Mouse (Mus musculus) intestine, embryonic 14.5 days (tissue): ENCODE results near the gene Mks1. TPM values are rescaled to one million over a fixed set of nuclear protein-coding genes. Genes with fewer than 3 reads are reported as not detected.

Experiments used
- ATAC-seq: fragments of 200-750 bp; cut with Nextera tagmentation; replicated peaks from 2 replicates; pipeline ENCODE4 v1.8.0; 2017; ENCODE audit warnings: low read depth, moderate number of reproducible peaks, moderate TSS enrichment, moderate library complexity; ENCODE audit not compliant: low FRiP score, low TSS enrichment
- DNase-seq: peaks from one replicate; pipeline ENCODE4 v3.0.0-alpha.2; 2018; ENCODE audit warnings: low spot score
- H3K27ac ChIP-seq: fragments of 300-500 bp; sonication (generic); 2 replicates; pipeline ENCODE4 v1.5.1; 2014; ENCODE audit warnings: low read depth, mild to moderate bottlenecking, control low read depth
- H3K27me3 ChIP-seq: fragments of 300-500 bp; sonication (generic); replicated peaks from 2 replicates; pipeline ENCODE4 v1.6.1; 2014; ENCODE audit warnings: low read length, control low read depth; ENCODE audit not compliant: control insufficient read depth, insufficient read depth
- H3K36me3 ChIP-seq: fragments of 300-500 bp; sonication (generic); 2 replicates; pipeline ENCODE4 v1.6.1; 2014; ENCODE audit warnings: low read length, control low read depth; ENCODE audit not compliant: control insufficient read depth, insufficient read depth
- H3K4me1 ChIP-seq: fragments of 300-500 bp; sonication (generic); replicated peaks from 2 replicates; pipeline ENCODE4 v1.6.1; 2014; ENCODE audit warnings: low read length, control low read depth, mixed read lengths; ENCODE audit not compliant: control insufficient read depth, insufficient read depth
- H3K4me2 ChIP-seq: fragments of 300-500 bp; sonication (generic); 2 replicates; pipeline ENCODE4 v1.6.1; 2014; ENCODE audit warnings: low read length
- H3K4me3 ChIP-seq: fragments of 300-500 bp; sonication (generic); 2 replicates; pipeline ENCODE4 v1.5.1; 2014; ENCODE audit warnings: low read depth, low read length, control low read depth, mixed read lengths
- H3K9ac ChIP-seq: fragments of 300-500 bp; sonication (generic); 2 replicates; pipeline ENCODE4 v1.6.1; 2014; ENCODE audit warnings: mild to moderate bottlenecking, low read length
- H3K9me3 ChIP-seq: fragments of 300-500 bp; sonication (generic); 2 replicates; pipeline ENCODE4 v1.6.1; 2016; ENCODE audit warnings: low read length, control low read depth; ENCODE audit not compliant: control insufficient read depth
- WGBS: fragments of 180-500 bp; shearing (Covaris S2); extraction: QIAGEN DNeasy Blood & Tissue Kit; methylation state at CpG from one replicate; pipeline ENCODE4 v1.1.7; 2014; 5-methylcytosine and 5-hydroxymethylcytosine counted together
- polyA plus RNA-seq: library from polyadenylated mRNA; unstranded; fragments of >200 nt; fragmentation: Nextera tagmentation; extraction: Ambion mirVana; gene quantifications from 2 replicates; pipeline ENCODE4 v1.2.1, GENCODE M21; 2014

Mks1 gene
- 14.0 and 15.2 TPM in 2 replicates for polyA plus RNA-seq

DNA sequence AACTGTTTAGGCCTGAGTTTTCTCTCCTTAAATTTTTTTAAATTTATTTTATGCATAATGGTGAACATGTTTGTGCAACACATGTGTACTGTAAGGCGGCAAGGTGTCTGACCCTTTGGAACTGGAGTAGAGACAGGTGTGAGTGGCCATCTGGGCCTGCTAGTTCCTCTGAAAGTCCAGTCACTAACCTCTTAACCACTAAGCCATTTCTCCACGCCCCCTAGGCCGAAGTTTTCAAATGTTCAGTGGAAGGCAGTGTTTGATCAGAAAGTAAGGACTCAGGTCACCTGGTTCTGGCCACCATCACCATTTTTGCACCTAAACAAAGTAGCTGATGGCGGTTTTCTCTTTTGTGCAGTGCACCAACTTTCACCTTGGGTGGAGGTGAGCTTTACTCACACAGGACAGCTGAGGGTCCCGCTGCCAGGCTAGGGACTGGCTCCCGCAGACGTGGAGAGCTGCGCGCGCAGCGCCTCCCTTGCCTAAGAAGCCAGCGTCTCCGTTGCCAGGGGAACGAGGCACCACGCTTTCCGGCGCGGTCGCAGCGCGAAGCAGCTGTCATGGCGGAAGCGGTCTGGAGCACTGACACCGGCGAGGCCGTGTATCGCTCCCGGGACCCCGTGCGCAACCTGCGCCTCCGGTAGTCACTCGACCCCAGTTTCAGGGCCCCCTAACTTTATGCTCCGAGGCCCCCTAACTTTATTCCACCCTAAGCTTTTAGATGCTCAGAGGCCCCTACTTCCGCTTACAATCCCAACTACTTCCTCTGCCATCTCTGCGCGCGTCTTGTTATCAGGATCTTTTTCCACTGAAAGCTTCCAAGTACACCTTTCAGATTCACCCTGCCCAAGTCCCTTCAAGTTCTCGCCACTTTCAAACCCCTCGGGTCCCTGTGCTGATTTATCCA lies at the start of gene Mks1:
Gene Mks1 (plus strand): TSS at position 526 of the 907 bp plus-strand sequence.
- 0 out of 2 replicates have a peak, but pooled peaks cover 3% of the 10 kb centered on the region for H3K4me1 ChIP-seq
- 4% methylated on average over 40 of the region's 40 CpGs for WGBS
- no peaks in the 10 kb centered on the region for H3K9me3 ChIP-seq
- peak within 1 kb of the TSS; percentile 54 for H3K9ac ChIP-seq
- no peaks in the 10 kb centered on the region for H3K27me3 ChIP-seq
- ATAC-seq (peak; percentile 95), DNase-seq (peak; percentile 95)
- peaks cover 20% of the 10 kb centered on the region for H3K36me3 ChIP-seq
- peak within 1 kb of the TSS; percentile 67 for H3K4me2 ChIP-seq
- peak within 1 kb of the TSS; percentile 35; the same call in 1 of the 2 replicates for H3K27ac ChIP-seq
- peak within 1 kb of the TSS; percentile 48 for H3K4me3 ChIP-seq

DNA sequence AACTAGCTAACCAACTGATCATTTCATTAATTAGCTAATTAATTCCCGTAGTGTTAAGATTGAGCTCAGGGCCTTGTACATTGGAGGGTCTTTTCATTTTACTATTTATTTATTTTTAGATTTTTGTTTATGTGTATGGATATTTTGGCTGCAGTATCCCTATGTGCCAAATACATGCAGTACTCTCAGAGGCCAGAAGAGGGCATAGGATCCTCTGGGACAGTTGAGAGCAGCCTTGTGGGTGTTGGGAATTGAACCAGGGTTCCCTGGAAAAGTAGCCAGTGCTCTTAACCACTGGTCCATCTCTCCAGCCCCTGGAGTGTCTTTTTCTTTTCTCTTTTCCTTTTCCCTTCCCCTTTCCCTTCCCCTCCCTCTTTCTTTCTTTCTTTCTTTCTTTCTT lies 47.6 kb upstream of the Mks1 start:
- no peak overlapping the region for H3K9ac ChIP-seq
- no peak overlapping the region for H3K27ac ChIP-seq
- no peak for ATAC-seq
- no peak for DNase-seq
- no peaks in the 10 kb centered on the region for H3K36me3 ChIP-seq
- H3K4me2 ChIP-seq = no peak overlapping the region
- H3K4me3 ChIP-seq = no peak overlapping the region
- H3K9me3 ChIP-seq = no peaks in the 10 kb centered on the region
- H3K4me1 ChIP-seq = no peaks in the 10 kb centered on the region
- WGBS = 60% methylated on average over 1 of the region's 1 CpGs
- H3K27me3 ChIP-seq = no peaks in the 10 kb centered on the region

DNA sequence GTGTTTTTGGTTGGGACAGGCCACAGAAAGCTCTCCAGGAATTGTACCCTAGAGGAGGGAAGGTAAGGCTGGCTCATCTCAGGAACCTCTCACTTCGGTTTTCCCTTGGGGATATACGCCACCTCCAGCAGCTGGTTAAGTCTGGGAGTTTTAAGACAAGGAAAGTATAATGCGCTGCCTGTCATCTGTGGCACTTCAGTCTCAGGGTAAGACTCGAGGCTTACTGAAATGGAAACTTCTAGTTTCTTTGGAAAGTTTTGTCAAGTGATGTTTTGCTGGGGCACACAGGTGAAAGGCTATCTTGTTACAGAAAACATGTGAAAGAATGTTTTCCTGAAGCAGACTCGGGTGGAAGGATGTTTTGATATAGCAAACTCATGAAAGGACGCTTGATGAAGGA lies 45.6 kb upstream of the Mks1 start:
- H3K27ac ChIP-seq = no peak overlapping the region
- 87% methylated on average over 6 of the region's 6 CpGs for WGBS

DNA sequence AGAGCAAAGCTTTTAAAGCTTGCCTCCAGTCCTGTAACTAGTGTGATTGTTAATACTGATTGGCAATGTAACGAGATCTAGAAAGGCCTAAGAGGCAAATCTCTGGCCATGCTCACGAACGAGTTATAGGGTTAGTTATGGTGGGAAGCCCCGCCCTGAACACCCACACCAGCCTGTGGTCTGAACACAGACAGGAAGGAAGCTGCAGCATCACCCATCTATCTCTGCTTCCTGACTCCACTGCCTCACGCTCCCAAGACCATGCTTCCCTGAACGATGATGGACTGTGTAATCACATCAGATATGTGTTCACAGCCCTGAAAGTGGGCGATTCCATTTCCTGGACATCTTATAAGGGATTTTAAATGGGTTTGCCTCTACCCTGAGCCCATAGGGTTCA lies 44.8 kb upstream of the Mks1 start:
- ATAC-seq (no peak), DNase-seq (no peak)
- Histone ChIP-seq H3K9ac (no peak overlapping the region), H3K27me3 (no peaks in the 10 kb centered on the region), H3K4me1 (no peaks in the 10 kb centered on the region), H3K27ac (no peak overlapping the region), H3K4me2 (no peak overlapping the region), H3K4me3 (no peak overlapping the region), H3K9me3 (no peaks in the 10 kb centered on the region), H3K36me3 (no peaks in the 10 kb centered on the region)
- WGBS = 80% methylated on average over 7 of the region's 7 CpGs

More for the DNA sequence above, 45.6 kb upstream of the Mks1 start:
- Histone ChIP-seq H3K4me1 (no peaks in the 10 kb centered on the region), H3K9me3 (no peaks in the 10 kb centered on the region), H3K9ac (no peak overlapping the region), H3K4me2 (no peak overlapping the region), H3K36me3 (no peaks in the 10 kb centered on the region), H3K27me3 (no peaks in the 10 kb centered on the region), H3K4me3 (no peak overlapping the region)
- DNase-seq (no peak), ATAC-seq (no peak)

DNA sequence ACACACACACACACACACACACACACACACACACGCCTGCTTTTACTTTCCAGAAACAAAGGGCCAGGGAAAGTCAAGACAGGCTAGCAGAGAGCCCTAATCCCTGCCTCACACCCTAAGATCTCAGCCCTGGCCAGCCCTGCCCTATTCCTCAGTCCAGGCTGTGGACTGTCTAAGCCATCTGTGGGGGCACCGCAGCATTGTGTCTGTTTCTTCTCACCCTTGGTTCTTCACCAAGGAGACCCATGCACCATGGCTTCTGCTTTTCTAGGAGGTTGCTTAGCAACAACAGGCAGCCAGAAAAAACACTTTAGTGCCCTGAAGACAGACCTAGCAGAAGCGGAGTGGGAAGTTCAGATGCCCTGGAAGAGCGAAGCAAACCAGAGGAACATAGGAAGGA lies 41.6 kb upstream of the Mks1 start:
- Histone ChIP-seq H3K4me3 (no peak overlapping the region), H3K4me2 (no peak overlapping the region), H3K4me1 (no peaks in the 10 kb centered on the region), H3K36me3 (no peaks in the 10 kb centered on the region), H3K9me3 (no peaks in the 10 kb centered on the region), H3K27me3 (no peaks in the 10 kb centered on the region), H3K9ac (no peak overlapping the region), H3K27ac (no peak overlapping the region)
- ATAC-seq (no peak), DNase-seq (no peak)
- 37% methylated on average over 4 of the region's 4 CpGs for WGBS

DNA sequence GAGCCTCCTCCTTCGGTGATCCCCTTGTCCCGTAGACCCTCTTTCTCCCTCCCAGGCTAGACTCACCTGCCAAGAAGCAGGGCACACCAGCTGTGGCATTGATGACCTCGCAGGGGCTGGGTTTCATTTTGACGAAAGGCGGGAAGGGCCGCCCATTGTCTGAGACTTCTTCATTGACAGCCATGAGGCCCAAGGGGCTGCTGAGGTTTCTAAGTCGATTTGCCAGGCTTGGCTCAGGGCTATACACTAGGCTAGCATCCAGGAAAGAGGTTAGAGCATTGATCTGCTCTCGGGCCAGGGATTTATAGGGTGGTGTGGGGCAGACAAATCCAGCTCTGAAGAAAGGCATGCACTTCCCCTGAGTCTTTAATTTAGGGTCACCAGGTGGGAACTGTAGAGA lies 38.2 kb upstream of the Mks1 start:
- no peak overlapping the region for H3K4me2 ChIP-seq
- DNase-seq (no peak), ATAC-seq (no peak)
- H3K9ac ChIP-seq = no peak overlapping the region
- H3K27me3 ChIP-seq = 0 out of 2 replicates have a peak, but pooled peaks cover 4% of the 10 kb centered on the region
- 80% methylated on average over 8 of the region's 8 CpGs for WGBS
- no peaks in the 10 kb centered on the region for H3K4me1 ChIP-seq
- no peak overlapping the region for H3K27ac ChIP-seq
- H3K4me3 ChIP-seq = no peak overlapping the region
- H3K36me3 ChIP-seq = no peaks in the 10 kb centered on the region
- no peaks in the 10 kb centered on the region for H3K9me3 ChIP-seq

DNA sequence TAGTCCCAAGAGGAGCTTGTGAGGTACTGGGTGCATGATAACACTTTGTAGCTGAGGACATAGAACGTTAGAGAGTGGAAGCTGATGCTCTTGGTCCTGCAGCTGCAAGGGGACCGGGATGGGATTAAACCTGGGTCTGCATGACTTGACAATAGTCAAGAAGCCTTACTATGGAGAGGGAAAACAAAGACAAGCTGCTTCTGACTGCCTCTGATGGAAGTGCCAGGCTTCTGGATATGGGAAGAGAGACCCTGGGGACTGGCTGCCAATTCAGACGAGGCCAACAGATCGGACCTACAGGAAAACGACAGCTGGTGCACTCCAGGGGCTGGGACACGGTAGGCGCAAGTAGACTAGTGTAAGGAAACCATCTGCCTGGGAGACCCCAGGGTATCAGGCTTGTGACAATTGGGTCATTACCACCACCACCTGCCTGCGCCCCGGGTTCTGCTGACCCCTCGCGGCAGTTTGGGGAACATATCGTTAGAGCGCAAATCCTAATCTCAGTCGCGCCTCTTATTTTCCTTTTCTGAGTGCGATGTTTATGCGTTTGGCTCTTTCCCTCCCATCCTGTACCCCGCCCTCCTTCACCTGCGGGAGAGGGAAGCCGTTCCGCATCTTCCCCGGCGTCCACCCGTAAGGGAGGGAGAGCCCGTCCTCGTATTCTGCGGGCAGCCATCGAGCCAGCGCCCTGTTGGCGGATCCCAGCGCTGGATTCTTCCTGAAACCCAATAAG lies 36.1 kb upstream of the Mks1 start:
- H3K4me2 ChIP-seq = peak overlapping the region; percentile 67
- peak; percentile 78 for DNase-seq
- no peaks in the 10 kb centered on the region for H3K4me1 ChIP-seq
- no peak overlapping the region for H3K27ac ChIP-seq
- no peaks in the 10 kb centered on the region for H3K9me3 ChIP-seq
- WGBS = 4% methylated on average over 31 of the region's 31 CpGs
- H3K36me3 ChIP-seq = no peaks in the 10 kb centered on the region
- no peak overlapping the region for H3K9ac ChIP-seq
- peak overlapping the region; percentile 31 for H3K4me3 ChIP-seq
- no peak for ATAC-seq
- 0 out of 2 replicates have a peak, but pooled peaks cover 4% of the 10 kb centered on the region for H3K27me3 ChIP-seq

DNA sequence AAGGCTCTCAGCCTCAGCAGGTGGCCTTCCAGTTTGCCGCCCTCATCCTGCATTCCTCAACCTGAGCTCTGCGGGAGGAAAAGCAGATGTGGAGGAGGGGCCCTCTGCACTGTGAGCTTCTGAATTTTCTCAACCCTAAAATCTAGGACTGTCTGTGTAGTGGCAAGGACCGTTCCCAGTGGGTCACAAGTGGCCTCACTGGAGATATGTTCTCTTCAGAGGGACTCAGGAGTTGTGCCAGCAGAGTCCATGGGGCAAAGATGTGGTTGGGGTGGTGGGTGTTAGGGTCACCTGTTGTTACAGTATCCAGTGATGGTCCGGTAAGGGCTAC lies 35.6 kb upstream of the Mks1 start:
- Histone ChIP-seq H3K4me2 (peak overlapping the region; percentile 67), H3K9me3 (no peaks in the 10 kb centered on the region), H3K4me1 (no peaks in the 10 kb centered on the region), H3K9ac (no peak overlapping the region), H3K4me3 (peak overlapping the region; percentile 31), H3K27me3 (0 out of 2 replicates have a peak, but pooled peaks cover 4% of the 10 kb centered on the region), H3K27ac (no peak overlapping the region), H3K36me3 (no peaks in the 10 kb centered on the region)
- ATAC-seq (no peak), DNase-seq (no peak)
- WGBS = 35% methylated on average over 4 of the region's 4 CpGs
